Mouse (Mus musculus) spleen, adult 12 weeks (tissue): Measurements from ENCODE around the gene Limch1.

ENCODE experiments used
- DNase-seq: peaks from one replicate; pipeline ENCODE4 v3.0.0; 2022; ENCODE audit warnings: low spot score

Gene Limch1

GRCm38 (mm10) chr5:67103016-67103415 lies 357.4 kb downstream of the Limch1 start:
- no peak for DNase-seq

- DNase-seq, result no peak
Observed at GRCm38 (mm10) chr5:67106261-67106660, 360.6 kb downstream of the Limch1 start.
